Mouse (Mus musculus) R1 (cell line): Measurements from ENCODE around the gene Plod1.

ENCODE experiments used
- DNase-seq: peaks from one replicate; pipeline ENCODE4 v3.0.0-alpha.2; 2018; ENCODE audit warnings: low read depth, low spot score

The Plod1 gene

GRCm38 (mm10) chr4:147938148-147939096 is 1.9 kb upstream of the Plod1 start:
- DNase-seq: no peak

- peak; percentile 89 for DNase-seq
Measured at GRCm38 (mm10) chr4:147937486-147937885, 919 bp upstream of the Plod1 start.

GRCm38 (mm10) chr4:147937021-147937420 is 454 bp upstream of the Plod1 start:
- no peak for DNase-seq

GRCm38 (mm10) chr4:147935904-147936303 is 663 bp downstream of the Plod1 start:
- DNase-seq: peak; percentile 58

GRCm38 (mm10) chr4:147934611-147935010 is 2.0 kb downstream of the Plod1 start:
- DNase-seq: no peak

- no peak for DNase-seq
Measured at GRCm38 (mm10) chr4:147934134-147934533, 2.4 kb downstream of the Plod1 start.

GRCm38 (mm10) chr4:147930946-147931345 is 5.6 kb downstream of the Plod1 start:
- no peak for DNase-seq

- DNase-seq: no peak
Measured at GRCm38 (mm10) chr4:147928540-147928939, 8.0 kb downstream of the Plod1 start.

GRCm38 (mm10) chr4:147928136-147928535 is 8.4 kb downstream of the Plod1 start:
- DNase-seq: no peak

GRCm38 (mm10) chr4:147927705-147928104 is 8.9 kb downstream of the Plod1 start:
- DNase-seq: no peak

GRCm38 (mm10) chr4:147922341-147922740 is 14.2 kb downstream of the Plod1 start:
- no peak for DNase-seq

GRCm38 (mm10) chr4:147920973-147921372 is 15.6 kb downstream of the Plod1 start:
- no peak for DNase-seq

- peak; percentile 81 for DNase-seq
Measured at GRCm38 (mm10) chr4:147918459-147919121, 18.0 kb downstream of the Plod1 start.

GRCm38 (mm10) chr4:147909486-147909885 is 27.1 kb downstream of the Plod1 start:
- no peak for DNase-seq

- DNase-seq: no peak
Measured at GRCm38 (mm10) chr4:147906230-147906629, 30.3 kb downstream of the Plod1 start.

GRCm38 (mm10) chr4:147905090-147905659 is 31.4 kb downstream of the Plod1 start:
- no peak for DNase-seq

- DNase-seq: peak; percentile 94
Measured at GRCm38 (mm10) chr4:147904313-147905089, 32.1 kb downstream of the Plod1 start, which contains the start of gene Mfn2. Gene Mfn2, minus strand, starts transcription at chr4:147904704.

- DNase-seq: no peak
Measured at GRCm38 (mm10) chr4:147903601-147904000, 33.0 kb downstream of the Plod1 start.

- DNase-seq: no peak
Measured at GRCm38 (mm10) chr4:147902906-147903500, 33.6 kb downstream of the Plod1 start.

GRCm38 (mm10) chr4:147900452-147900851 is 36.1 kb downstream of the Plod1 start:
- DNase-seq: no peak

GRCm38 (mm10) chr4:147897348-147897747 is 39.2 kb downstream of the Plod1 start:
- DNase-seq: no peak
